Mouse (Mus musculus) erythroblast, embryonic 14.5 days (primary cell): ENCODE data around the gene Cd300e. TPM values are rescaled to one million over a fixed set of nuclear protein-coding genes. Genes with fewer than 3 reads are reported as not detected.

Experiments used
- H3K27me3 ChIP-seq: 2 replicates; pipeline ENCODE4 v1.6.1; 2012; ENCODE audit warnings: inconsistent platforms; ENCODE audit not compliant: control insufficient read depth
- H3K36me3 ChIP-seq: 2 replicates; pipeline ENCODE4 v1.6.1; 2012; ENCODE audit warnings: mild to moderate bottlenecking, inconsistent platforms; ENCODE audit not compliant: control insufficient read depth
- H3K4me1 ChIP-seq: 2 replicates; pipeline ENCODE4 v1.6.1; 2012; ENCODE audit warnings: inconsistent platforms; ENCODE audit not compliant: control insufficient read depth
- H3K4me3 ChIP-seq: replicated peaks from 2 replicates; pipeline ENCODE3; 2012; ENCODE audit warnings: moderate library complexity, mild to moderate bottlenecking, inconsistent platforms
- H3K9me3 ChIP-seq: 2 replicates; pipeline ENCODE4 v1.6.1; 2012; ENCODE audit warnings: low read length, inconsistent platforms, mixed read lengths; ENCODE audit not compliant: control insufficient read depth
- GATA1 ChIP-seq: IDR thresholded peaks from 2 replicates; pipeline ENCODE4 v1.6.1; 2012; ENCODE audit warnings: low read length, inconsistent platforms, mixed read lengths
- TAL1 ChIP-seq: IDR thresholded peaks from 3 replicates; pipeline ENCODE4 v1.6.1; 2012; ENCODE audit warnings: low read length, inconsistent platforms, mixed read lengths
- polyA plus RNA-seq: library from polyadenylated mRNA; stranded (reverse); fragments of >175 nt; gene quantifications from 2 replicates; pipeline ENCODE4 v1.2.3, GENCODE M21; 2012

Cd300e gene
- polyA plus RNA-seq, 1 experiment: not detected

DNA sequence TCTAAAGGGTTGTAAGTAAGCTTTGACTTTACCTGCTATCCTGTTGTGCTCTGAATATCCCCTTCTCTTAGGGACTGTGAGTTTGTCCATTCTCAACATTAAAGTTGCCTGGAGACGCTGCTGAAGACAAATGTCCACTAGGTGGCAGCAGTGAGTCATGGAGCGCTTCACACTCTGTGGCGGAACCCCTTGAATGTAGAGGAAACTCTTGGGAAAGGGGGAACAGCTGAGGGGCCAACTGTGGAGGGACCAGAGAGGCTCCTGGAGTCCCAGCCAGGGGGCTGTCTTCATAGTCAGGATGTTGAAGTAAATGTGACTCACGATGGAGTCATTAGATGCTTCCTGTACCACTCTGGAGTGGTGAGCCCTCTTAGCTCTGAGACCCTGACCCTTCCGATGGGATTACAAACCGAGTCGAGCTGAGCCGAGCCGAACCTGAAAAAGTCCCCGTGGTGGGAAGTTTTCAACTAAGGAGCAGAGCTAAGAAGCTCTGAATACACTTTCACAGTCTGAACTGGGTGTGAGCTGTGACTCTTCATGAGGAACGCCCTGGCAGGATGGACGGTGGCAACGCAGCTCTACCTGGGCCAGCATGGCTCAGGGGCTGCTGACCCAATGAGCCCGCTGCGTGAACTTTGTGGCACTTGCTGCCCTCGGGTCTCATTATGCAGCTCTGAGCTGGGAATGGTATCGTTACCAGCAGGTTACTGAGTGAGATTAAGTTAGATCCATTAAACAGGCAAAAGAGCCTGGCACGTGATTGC lies 21.6 kb upstream of the Cd300e start:
- TF ChIP-seq GATA1: no peak
- no peak for TF ChIP-seq TAL1
- no peaks in the 10 kb centered on the region for H3K36me3 ChIP-seq
- no peak overlapping the region for H3K4me3 ChIP-seq
- H3K4me1 ChIP-seq: no peaks in the 10 kb centered on the region
- peaks cover 4% of the 10 kb centered on the region for H3K27me3 ChIP-seq
- H3K9me3 ChIP-seq: no peaks in the 10 kb centered on the region

DNA sequence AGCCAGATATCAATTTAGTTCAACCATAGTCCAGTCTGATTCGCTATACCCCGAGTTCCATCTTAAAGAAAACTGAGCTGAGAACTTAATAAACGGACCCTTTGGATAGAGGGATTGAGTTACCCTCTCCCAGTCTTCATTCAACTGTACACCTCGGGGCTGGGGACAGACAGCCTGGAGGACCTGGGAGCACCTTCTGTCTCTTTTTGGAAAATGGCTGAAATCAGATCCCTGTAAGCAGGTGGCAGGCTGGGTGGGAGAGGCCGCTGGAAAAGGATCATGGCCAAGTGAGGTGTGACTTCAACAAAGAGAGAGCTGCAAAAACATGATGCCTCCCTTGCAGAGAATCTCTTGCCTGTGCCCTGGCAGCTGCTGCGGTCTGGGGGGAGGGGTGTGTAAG lies 20.2 kb upstream of the Cd300e start:
- TF ChIP-seq GATA1: no peak
- TF ChIP-seq TAL1: no peak
- no peaks in the 10 kb centered on the region for H3K9me3 ChIP-seq
- peaks cover 4% of the 10 kb centered on the region for H3K27me3 ChIP-seq
- no peaks in the 10 kb centered on the region for H3K36me3 ChIP-seq
- no peaks in the 10 kb centered on the region for H3K4me1 ChIP-seq
- no peak overlapping the region for H3K4me3 ChIP-seq

DNA sequence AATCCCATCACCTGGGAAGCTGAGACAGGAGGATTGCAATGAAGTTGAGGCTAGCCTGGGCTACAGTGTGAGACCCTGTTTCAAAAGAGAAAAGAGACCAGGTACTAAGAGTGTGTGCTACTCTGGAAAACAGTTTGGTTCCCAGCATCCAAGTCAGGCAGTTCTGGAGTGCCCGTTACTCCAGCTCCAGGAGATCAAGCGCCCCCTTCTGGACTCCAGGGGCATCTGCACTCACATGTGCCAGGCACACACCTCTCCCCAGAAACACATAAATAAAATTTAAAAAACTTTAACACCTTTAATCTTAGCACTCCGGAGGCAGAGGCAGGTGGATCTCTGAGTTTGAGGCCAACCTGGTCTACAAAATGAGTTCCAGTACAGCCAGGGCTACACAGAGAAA lies 19.4 kb upstream of the Cd300e start:
- TF ChIP-seq GATA1 (no peak), TAL1 (no peak)
- peaks cover 4% of the 10 kb centered on the region for H3K27me3 ChIP-seq
- no peaks in the 10 kb centered on the region for H3K4me1 ChIP-seq
- H3K4me3 ChIP-seq: no peak overlapping the region
- H3K36me3 ChIP-seq: no peaks in the 10 kb centered on the region
- H3K9me3 ChIP-seq: no peaks in the 10 kb centered on the region

DNA sequence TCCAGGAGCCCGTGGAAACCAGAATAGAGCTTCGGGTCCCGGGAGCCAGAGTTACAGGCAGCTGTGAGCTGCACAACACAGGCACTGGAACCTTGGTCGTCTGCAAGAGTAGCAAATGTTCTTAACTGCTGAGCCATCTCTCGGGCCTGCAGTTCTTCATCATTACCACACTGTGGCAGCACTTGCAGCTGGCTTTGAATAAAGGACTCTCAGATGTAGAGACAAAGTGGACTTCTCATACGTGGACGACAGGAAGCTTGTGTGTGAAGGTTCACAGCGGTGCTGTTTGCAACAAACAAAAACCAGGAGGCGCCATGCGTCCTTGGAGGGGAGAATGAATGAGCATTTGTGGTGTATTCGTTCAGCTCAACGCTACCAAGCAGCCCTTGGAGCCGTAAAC lies 18.9 kb upstream of the Cd300e start:
- H3K4me3 ChIP-seq: no peak overlapping the region
- H3K27me3 ChIP-seq: peaks cover 4% of the 10 kb centered on the region
- no peaks in the 10 kb centered on the region for H3K36me3 ChIP-seq
- no peak for TF ChIP-seq GATA1
- TF ChIP-seq TAL1: no peak
- H3K9me3 ChIP-seq: no peaks in the 10 kb centered on the region
- H3K4me1 ChIP-seq: no peaks in the 10 kb centered on the region

DNA sequence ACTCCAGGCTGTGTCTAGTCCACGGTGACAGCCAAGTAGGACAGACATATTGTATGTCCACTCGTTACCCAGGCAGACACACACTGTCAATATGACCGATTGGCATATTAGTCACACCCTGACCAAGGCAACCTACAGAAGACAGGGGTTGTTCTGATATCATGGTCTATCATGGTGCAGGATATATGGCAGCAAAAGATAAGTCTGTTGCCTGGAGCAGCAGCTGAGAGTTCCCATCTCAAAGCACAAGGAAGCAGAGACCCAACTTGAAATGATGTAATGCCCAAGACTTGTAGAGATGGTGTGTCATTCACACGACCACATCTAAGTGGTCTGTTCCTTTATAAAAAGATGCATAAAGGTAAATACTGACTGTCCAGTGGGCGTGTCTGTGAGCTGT lies 16.7 kb upstream of the Cd300e start:
- no peaks in the 10 kb centered on the region for H3K4me1 ChIP-seq

DNA sequence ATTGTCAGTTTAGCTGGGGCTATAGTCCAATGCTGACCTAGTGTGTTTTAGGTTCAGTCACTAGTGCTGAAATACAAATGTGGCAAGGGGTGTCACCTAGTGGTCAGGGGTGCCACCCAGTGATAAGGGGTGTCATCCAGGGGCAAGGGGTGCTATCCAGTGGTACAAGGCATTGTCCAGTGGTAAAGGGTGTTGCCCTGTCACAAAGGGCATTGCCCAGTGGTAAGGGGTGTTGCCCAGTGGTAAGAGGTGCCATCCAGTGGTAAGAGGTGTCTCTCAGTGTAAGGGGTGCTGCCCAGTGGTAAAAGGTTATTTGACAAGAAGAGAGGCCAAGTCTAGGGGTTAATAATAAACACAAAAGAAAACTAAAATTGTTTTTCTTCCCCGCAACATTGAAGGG lies 15.5 kb upstream of the Cd300e start:
- H3K4me3 ChIP-seq: no peak overlapping the region
- no peak for TF ChIP-seq TAL1
- TF ChIP-seq GATA1: no peak
- no peaks in the 10 kb centered on the region for H3K4me1 ChIP-seq
- H3K9me3 ChIP-seq: no peaks in the 10 kb centered on the region
- no peaks in the 10 kb centered on the region for H3K36me3 ChIP-seq
- H3K27me3 ChIP-seq: no peaks in the 10 kb centered on the region

More for the DNA sequence above, 16.7 kb upstream of the Cd300e start:
- no peak overlapping the region for H3K4me3 ChIP-seq
- no peaks in the 10 kb centered on the region for H3K9me3 ChIP-seq
- no peaks in the 10 kb centered on the region for H3K36me3 ChIP-seq
- TF ChIP-seq TAL1: no peak
- TF ChIP-seq GATA1: no peak
- no peaks in the 10 kb centered on the region for H3K27me3 ChIP-seq

DNA sequence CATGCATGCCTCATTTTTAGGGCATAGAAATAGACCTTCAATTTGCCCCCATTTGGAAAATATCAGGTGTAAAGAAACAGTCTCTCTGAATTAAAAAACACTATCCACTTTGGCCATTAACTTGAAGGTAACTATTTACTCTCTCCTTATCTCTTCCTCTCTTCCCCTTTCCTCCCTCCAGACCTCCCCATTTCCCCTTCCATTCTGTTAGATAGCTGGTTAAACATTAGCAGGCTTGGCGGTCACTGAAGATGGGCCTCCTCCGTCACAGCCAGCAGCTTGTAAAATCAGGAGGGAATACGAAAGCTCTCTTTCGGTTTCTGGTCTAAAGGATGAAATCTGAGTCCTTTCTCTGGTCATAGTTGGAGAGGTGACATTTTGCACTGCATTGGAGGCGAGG lies 13.9 kb upstream of the Cd300e start:
- H3K4me3 ChIP-seq: no peak overlapping the region

DNA sequence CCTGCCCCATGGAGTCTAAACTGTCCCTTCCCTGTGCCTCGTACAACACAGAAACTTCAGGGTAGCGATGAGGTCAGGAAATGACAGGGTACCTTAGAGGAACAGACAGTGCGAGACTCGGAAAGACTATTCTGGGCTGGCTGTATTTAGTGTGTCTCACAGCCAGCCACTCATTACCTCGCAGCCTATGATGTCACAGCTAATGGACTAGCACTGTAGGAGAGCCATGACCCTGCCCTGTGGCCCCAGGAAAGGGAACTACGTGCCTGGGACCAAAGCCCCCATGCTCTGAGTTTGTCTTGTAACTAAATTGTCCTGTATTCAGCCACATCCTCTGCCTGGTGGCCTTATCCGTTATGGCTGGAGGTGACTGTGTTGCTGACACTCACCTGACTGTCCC lies 13.4 kb upstream of the Cd300e start:
- Histone ChIP-seq H3K27me3 (peaks cover 4% of the 10 kb centered on the region), H3K36me3 (no peaks in the 10 kb centered on the region), H3K9me3 (no peaks in the 10 kb centered on the region), H3K4me1 (no peaks in the 10 kb centered on the region), H3K4me3 (no peak overlapping the region)
- no peak for TF ChIP-seq TAL1
- TF ChIP-seq GATA1: no peak

More for the DNA sequence above, 13.9 kb upstream of the Cd300e start:
- no peaks in the 10 kb centered on the region for H3K4me1 ChIP-seq
- H3K9me3 ChIP-seq: no peaks in the 10 kb centered on the region
- H3K36me3 ChIP-seq: no peaks in the 10 kb centered on the region
- peaks cover 3% of the 10 kb centered on the region for H3K27me3 ChIP-seq
- no peak for TF ChIP-seq GATA1
- no peak for TF ChIP-seq TAL1

DNA sequence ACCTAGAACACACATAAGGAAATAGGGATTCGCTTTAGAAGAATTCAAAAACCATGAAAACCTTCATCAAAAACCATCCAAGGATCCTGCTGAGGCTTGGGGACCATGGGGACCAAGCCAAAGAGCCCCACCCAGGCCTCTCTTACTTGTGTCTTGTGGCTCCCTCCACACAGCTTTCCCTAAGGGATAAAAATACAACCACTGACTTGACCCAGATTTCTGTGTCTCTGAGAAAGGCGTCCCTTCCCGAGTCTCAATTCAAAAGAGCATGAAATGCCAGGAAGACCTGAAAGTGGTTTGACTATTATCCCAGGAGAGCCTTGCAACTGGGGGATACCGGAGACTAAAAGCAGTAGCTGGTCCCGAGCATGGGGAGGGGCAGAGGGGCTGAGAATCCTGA lies 11.0 kb upstream of the Cd300e start:
- Histone ChIP-seq H3K27me3 (peaks cover 4% of the 10 kb centered on the region), H3K9me3 (no peaks in the 10 kb centered on the region), H3K36me3 (no peaks in the 10 kb centered on the region), H3K4me1 (no peaks in the 10 kb centered on the region), H3K4me3 (no peak overlapping the region)
- TF ChIP-seq GATA1 (no peak), TAL1 (no peak)

DNA sequence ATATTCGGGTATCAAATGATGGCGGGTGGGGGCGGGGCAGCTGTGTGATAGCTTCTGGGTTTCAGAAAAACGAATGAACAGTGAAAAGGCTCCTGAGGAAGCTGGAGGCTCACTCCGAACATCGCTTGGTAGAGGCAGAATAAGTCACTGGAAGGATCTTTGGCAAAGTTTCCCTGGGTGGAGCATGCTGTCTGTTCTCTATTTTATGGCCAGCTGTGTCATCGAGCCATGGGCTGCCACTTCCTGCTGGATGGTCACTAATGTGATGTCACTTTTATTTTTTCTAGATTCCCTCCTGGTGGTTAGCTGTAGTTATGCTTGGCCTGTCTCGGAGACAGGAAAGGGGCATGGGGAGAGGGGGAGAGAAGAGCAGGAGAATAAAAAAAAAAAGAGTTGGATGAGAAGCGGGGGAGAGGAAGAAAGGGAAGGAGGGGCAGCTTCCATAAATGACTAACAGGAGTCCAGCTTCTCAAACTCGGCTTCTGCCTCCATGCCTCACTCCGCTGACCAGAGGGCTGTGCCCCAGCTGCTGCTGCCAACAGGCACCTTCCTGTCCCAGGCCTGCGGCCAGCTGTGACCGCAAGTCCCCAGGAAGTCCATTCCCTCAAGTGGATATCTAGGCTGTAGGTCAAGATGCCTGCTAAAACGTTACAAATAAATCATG lies 9.8 kb upstream of the Cd300e start:
- no peak for TF ChIP-seq GATA1
- Histone ChIP-seq H3K36me3 (no peaks in the 10 kb centered on the region), H3K9me3 (no peaks in the 10 kb centered on the region), H3K27me3 (peaks cover 4% of the 10 kb centered on the region), H3K4me3 (no peak overlapping the region), H3K4me1 (no peaks in the 10 kb centered on the region)
